Mouse (Mus musculus) spleen, adult 2 months (tissue): Measurements from ENCODE around the gene Cep57. TPM values are rescaled to one million over a fixed set of nuclear protein-coding genes. Genes with fewer than 3 reads are reported as not detected.

Source experiments
- DNase-seq, 2 experiments: peaks; one replicate each; pipeline versions ENCODE4 v3.0.0 to v3.0.0-alpha.2; 2012 to 2021; ENCODE audit warnings: low spot score in 2 of 2, low read depth in 1 of 2
- H3K27ac ChIP-seq: fragments of 200-500 bp; 2 replicates; pipeline ENCODE4 v1.5.1; 2012; ENCODE audit warnings: low read length, inconsistent platforms; ENCODE audit not compliant: insufficient read depth
- H3K27me3 ChIP-seq: fragments of 200-500 bp; 2 replicates; pipeline ENCODE4 v1.6.1; 2012; ENCODE audit warnings: mild to moderate bottlenecking, moderate library complexity, low read length, inconsistent platforms; ENCODE audit not compliant: control insufficient read depth, insufficient read depth
- H3K36me3 ChIP-seq: fragments of 200-500 bp; 2 replicates; pipeline ENCODE4 v1.6.1; 2012; ENCODE audit warnings: mild to moderate bottlenecking, low read length, inconsistent platforms; ENCODE audit not compliant: control insufficient read depth, insufficient read depth
- H3K4me1 ChIP-seq: fragments of 200-500 bp; 2 replicates; pipeline ENCODE4 v1.6.1; 2011; ENCODE audit warnings: inconsistent platforms; ENCODE audit not compliant: control insufficient read depth, insufficient read depth, insufficient read length
- H3K4me3 ChIP-seq: fragments of 200-500 bp; 2 replicates; pipeline ENCODE4 v1.5.1; 2011; ENCODE audit warnings: mild to moderate bottlenecking, inconsistent platforms; ENCODE audit not compliant: insufficient read depth, insufficient read length; ENCODE audit errors: extremely low read depth
- CTCF ChIP-seq: fragments of 200-500 bp; IDR thresholded peaks from 2 replicates; pipeline ENCODE4 v1.5.1; 2011; ENCODE audit warnings: mild to moderate bottlenecking, inconsistent platforms; ENCODE audit not compliant: insufficient read depth, insufficient read length, insufficient replicate concordance; ENCODE audit errors: extremely low read depth
- POLR2A ChIP-seq: fragments of 200-500 bp; IDR thresholded peaks from 2 replicates; pipeline ENCODE4 v1.6.1; 2011; ENCODE audit warnings: low read depth, low read length, inconsistent platforms
- WGBS: fragments of 180-500 bp; shearing (Covaris S2); methylation state at CpG from one replicate; pipeline ENCODE4 v1.1.7; 2018; 5-methylcytosine and 5-hydroxymethylcytosine counted together
- polyA plus RNA-seq: library from polyadenylated mRNA; depleted of rRNA; stranded (reverse); fragments of >200 nt; gene quantifications from 2 replicates; pipeline ENCODE4 v1.2.3, GENCODE M21; 2012

The Cep57 gene
- polyA plus RNA-seq, 1 experiment = 8.5 TPM

- TF ChIP-seq POLR2A = no peak
- H3K4me3 ChIP-seq = no peak overlapping the region
- H3K4me1 ChIP-seq = no peaks in the 10 kb centered on the region
- no peak for DNase-seq
- H3K27ac ChIP-seq = no peak overlapping the region
- H3K36me3 ChIP-seq = no peaks in the 10 kb centered on the region
- WGBS = 66% methylated on average over 3 of the region's 3 CpGs
- H3K27me3 ChIP-seq = no peaks in the 10 kb centered on the region
Measured at GRCm38 (mm10) chr9:13853876-13854275, 27.0 kb upstream of the Cep57 start.

GRCm38 (mm10) chr9:13848481-13849480 is 21.9 kb upstream of the Cep57 start:
- no peak for DNase-seq
- H3K36me3 ChIP-seq = peaks cover 8% of the 10 kb centered on the region
- no peaks in the 10 kb centered on the region for H3K4me1 ChIP-seq
- H3K4me3 ChIP-seq = no peak overlapping the region
- no peaks in the 10 kb centered on the region for H3K27me3 ChIP-seq
- peak; percentile 12; the same call in 1 of the 2 replicates for TF ChIP-seq CTCF
- TF ChIP-seq POLR2A = no peak
- H3K27ac ChIP-seq = no peak overlapping the region
- 89% methylated on average over 10 of the region's 10 CpGs for WGBS

- no peak for TF ChIP-seq POLR2A
- TF ChIP-seq CTCF = no peak
- DNase-seq = no peak
- peaks cover 14% of the 10 kb centered on the region for H3K36me3 ChIP-seq
- no peak overlapping the region for H3K4me3 ChIP-seq
- 80% methylated on average over 3 of the region's 3 CpGs for WGBS
- H3K4me1 ChIP-seq = no peaks in the 10 kb centered on the region
- H3K27ac ChIP-seq = no peak overlapping the region
- H3K27me3 ChIP-seq = no peaks in the 10 kb centered on the region
Measured at GRCm38 (mm10) chr9:13847591-13847990, 20.7 kb upstream of the Cep57 start.

- no peak overlapping the region for H3K4me3 ChIP-seq
- H3K27me3 ChIP-seq = no peaks in the 10 kb centered on the region
- H3K4me1 ChIP-seq = peaks cover 5% of the 10 kb centered on the region; the same call in 1 of the 2 replicates
- TF ChIP-seq CTCF (no peak), POLR2A (no peak)
- peak in 1 of 2 experiments; percentile 52 for DNase-seq
- peaks cover 41% of the 10 kb centered on the region for H3K36me3 ChIP-seq
- 40% methylated on average over 2 of the region's 2 CpGs for WGBS
- H3K27ac ChIP-seq = no peak overlapping the region
Measured at GRCm38 (mm10) chr9:13836726-13837125, 9.8 kb upstream of the Cep57 start.

- WGBS = 34% methylated on average over 3 of the region's 3 CpGs
- Histone ChIP-seq H3K4me3 (no peak overlapping the region), H3K27ac (no peak overlapping the region), H3K27me3 (no peaks in the 10 kb centered on the region), H3K36me3 (peaks cover 40% of the 10 kb centered on the region), H3K4me1 (peaks cover 5% of the 10 kb centered on the region; the same call in 1 of the 2 replicates)
- no peak for TF ChIP-seq CTCF
- no peak for TF ChIP-seq POLR2A
- no peak for DNase-seq
Measured at GRCm38 (mm10) chr9:13835256-13835655, 8.3 kb upstream of the Cep57 start.

GRCm38 (mm10) chr9:13828087-13828441 is 1.2 kb upstream of the Cep57 start:
- WGBS = under 1% methylated on average over 23 of the region's 23 CpGs
- H3K4me3 ChIP-seq = peak overlapping the region; percentile 99
- peak overlapping the region; percentile 97 for H3K27ac ChIP-seq
- H3K36me3 ChIP-seq = peaks cover 14% of the 10 kb centered on the region
- no peak for TF ChIP-seq POLR2A
- TF ChIP-seq CTCF = no peak
- no peak for DNase-seq
- H3K4me1 ChIP-seq = peaks cover 2% of the 10 kb centered on the region; the same call in 1 of the 2 replicates
- no peaks in the 10 kb centered on the region for H3K27me3 ChIP-seq
